Mouse (Mus musculus) limb, embryonic 14.5 days (tissue): Measurements from ENCODE around the gene Prrx1. TPM values are rescaled to one million over a fixed set of nuclear protein-coding genes. Genes with fewer than 3 reads are reported as not detected.

Source experiments
- ATAC-seq: fragments of 200-750 bp; cut with Nextera tagmentation; 2 replicates; pipeline ENCODE4 v1.8.0; 2017; ENCODE audit warnings: low read depth, moderate number of reproducible peaks, moderate TSS enrichment; ENCODE audit not compliant: low FRiP score
- DNase-seq: peaks from one replicate; pipeline ENCODE4 v3.0.0-alpha.2; 2015; ENCODE audit warnings: low spot score
- H3K27ac ChIP-seq: fragments of 300-500 bp; sonication (generic); replicated peaks from 2 replicates; pipeline ENCODE4 v1.5.1; 2014; ENCODE audit warnings: low read depth, mild to moderate bottlenecking, low read length, moderate library complexity, mixed read lengths
- H3K27me3 ChIP-seq: fragments of 300-500 bp; sonication (generic); 2 replicates; pipeline ENCODE4 v1.6.1; 2014; ENCODE audit warnings: low read length, mixed read lengths; ENCODE audit not compliant: control insufficient read depth, insufficient read depth
- H3K36me3 ChIP-seq: fragments of 300-500 bp; sonication (generic); 2 replicates; pipeline ENCODE4 v1.6.1; 2014; ENCODE audit warnings: mild to moderate bottlenecking, low read length, moderate library complexity, mixed read lengths; ENCODE audit not compliant: control insufficient read depth, insufficient read depth
- H3K4me1 ChIP-seq: fragments of 300-500 bp; sonication (generic); 2 replicates; pipeline ENCODE4 v1.6.1; 2014; ENCODE audit warnings: antibody characterized with exemption, low read length, mixed read lengths; ENCODE audit not compliant: control insufficient read depth, insufficient read depth
- H3K4me2 ChIP-seq: fragments of 300-500 bp; sonication (generic); replicated peaks from 2 replicates; pipeline ENCODE4 v1.6.1; 2014; ENCODE audit warnings: low read depth, mild to moderate bottlenecking, low read length, moderate library complexity; ENCODE audit not compliant: severe bottlenecking
- H3K4me3 ChIP-seq: fragments of 300-500 bp; sonication (generic); replicated peaks from 2 replicates; pipeline ENCODE4 v1.5.1; 2014; ENCODE audit warnings: low read length
- H3K9ac ChIP-seq: fragments of 300-500 bp; sonication (generic); 2 replicates; pipeline ENCODE4 v1.6.1; 2014; ENCODE audit warnings: mild to moderate bottlenecking, low read depth, low read length, moderate library complexity; ENCODE audit not compliant: severe bottlenecking
- H3K9me3 ChIP-seq: fragments of 300-500 bp; sonication (generic); 2 replicates; pipeline ENCODE4 v1.6.1; 2016; ENCODE audit warnings: low read length; ENCODE audit not compliant: control insufficient read depth
- POLR2A ChIP-seq: fragments of 200-500 bp; IDR thresholded peaks from 2 replicates; pipeline ENCODE4 v1.8.0; 2012; ENCODE audit warnings: inconsistent platforms, mild to moderate bottlenecking, moderate library complexity, borderline replicate concordance; ENCODE audit not compliant: insufficient read depth, insufficient read length; ENCODE audit errors: extremely low read depth
- WGBS: fragments of 180-500 bp; shearing (Covaris S2); extraction: QIAGEN DNeasy Blood & Tissue Kit; methylation state at CpG from one replicate; pipeline ENCODE4 v1.1.7; 2014; 5-methylcytosine and 5-hydroxymethylcytosine counted together
- polyA plus RNA-seq, 2 experiments: library from polyadenylated mRNA; depleted of rRNA in 1 of 2; stranded (reverse) in 1 of 2; unstranded in 1 of 2; fragments of >200 nt; fragmentation: Nextera tagmentation in 1 of 2; extraction: Ambion mirVana in 1 of 2; gene quantifications; 2 replicates each; pipeline versions ENCODE4 v1.2.1 to v1.2.3; 2012 to 2014

The Prrx1 gene
- polyA plus RNA-seq, 2 experiments = 114 to 122 TPM

- no peak overlapping the region for H3K27ac ChIP-seq
- WGBS = 68% methylated on average over 4 of the region's 4 CpGs
- no peak for TF ChIP-seq POLR2A
- no peak for ATAC-seq
- H3K9ac ChIP-seq = no peak overlapping the region
- H3K27me3 ChIP-seq = no peaks in the 10 kb centered on the region
- no peaks in the 10 kb centered on the region for H3K9me3 ChIP-seq
- DNase-seq = no peak
- peaks cover 83% of the 10 kb centered on the region for H3K36me3 ChIP-seq
- no peak overlapping the region for H3K4me3 ChIP-seq
- H3K4me2 ChIP-seq = no peak overlapping the region
- no peaks in the 10 kb centered on the region for H3K4me1 ChIP-seq
Measured at GRCm38 (mm10) chr1:163252796-163253195, 60.7 kb downstream of the Prrx1 start.

- no peak overlapping the region for H3K27ac ChIP-seq
Measured at GRCm38 (mm10) chr1:163252331-163252730, 61.2 kb downstream of the Prrx1 start.

GRCm38 (mm10) chr1:163251766-163252165 lies 61.7 kb downstream of the Prrx1 start:
- no peak for TF ChIP-seq POLR2A
- H3K27ac ChIP-seq = no peak overlapping the region
- H3K9me3 ChIP-seq = no peaks in the 10 kb centered on the region
- H3K27me3 ChIP-seq = no peaks in the 10 kb centered on the region
- no peak overlapping the region for H3K4me3 ChIP-seq
- peaks cover 77% of the 10 kb centered on the region for H3K36me3 ChIP-seq
- DNase-seq (peak; percentile 77), ATAC-seq (0 out of 2 replicates have a peak, but pooled peaks have one; percentile 50)
- WGBS = 36% methylated on average over 1 of the region's 1 CpGs
- H3K4me1 ChIP-seq = no peaks in the 10 kb centered on the region
- H3K9ac ChIP-seq = no peak overlapping the region
- H3K4me2 ChIP-seq = no peak overlapping the region

More at GRCm38 (mm10) chr1:163252331-163252730, 61.2 kb downstream of the Prrx1 start:
- H3K4me3 ChIP-seq = no peak overlapping the region
- no peak overlapping the region for H3K9ac ChIP-seq
- H3K4me2 ChIP-seq = no peak overlapping the region
- WGBS = 70% methylated on average over 5 of the region's 5 CpGs
- ATAC-seq = no peak
- peaks cover 83% of the 10 kb centered on the region for H3K36me3 ChIP-seq
- TF ChIP-seq POLR2A = no peak
- H3K4me1 ChIP-seq = no peaks in the 10 kb centered on the region
- H3K9me3 ChIP-seq = no peaks in the 10 kb centered on the region
- H3K27me3 ChIP-seq = no peaks in the 10 kb centered on the region
- DNase-seq = peak; percentile 19

- no peak for TF ChIP-seq POLR2A
- Histone ChIP-seq H3K9ac (no peak overlapping the region), H3K4me3 (no peak overlapping the region), H3K36me3 (no peaks in the 10 kb centered on the region), H3K27ac (no peak overlapping the region), H3K4me1 (peaks cover 6% of the 10 kb centered on the region; the same call in 1 of the 2 replicates), H3K27me3 (no peaks in the 10 kb centered on the region), H3K4me2 (no peak overlapping the region), H3K9me3 (no peaks in the 10 kb centered on the region)
- peak; percentile 49 for DNase-seq
- peak; percentile 75 for ATAC-seq
- 18% methylated on average over 4 of the region's 4 CpGs for WGBS
Measured at GRCm38 (mm10) chr1:163238950-163239349, 74.6 kb downstream of the Prrx1 start.

- peaks cover 3% of the 10 kb centered on the region; the same call in 1 of the 2 replicates for H3K9me3 ChIP-seq
- H3K4me3 ChIP-seq = no peak overlapping the region
- WGBS = 64% methylated on average over 3 of the region's 3 CpGs
- no peaks in the 10 kb centered on the region for H3K36me3 ChIP-seq
- H3K4me1 ChIP-seq = no peaks in the 10 kb centered on the region
- no peaks in the 10 kb centered on the region for H3K27me3 ChIP-seq
- no peak overlapping the region for H3K27ac ChIP-seq
- H3K4me2 ChIP-seq = no peak overlapping the region
- ATAC-seq (no peak), DNase-seq (no peak)
- TF ChIP-seq POLR2A = no peak
- H3K9ac ChIP-seq = no peak overlapping the region
Measured at GRCm38 (mm10) chr1:163231230-163231629, 82.3 kb downstream of the Prrx1 start.

- Histone ChIP-seq H3K9me3 (peaks cover 3% of the 10 kb centered on the region; the same call in 1 of the 2 replicates), H3K4me2 (no peak overlapping the region), H3K4me3 (no peak overlapping the region), H3K36me3 (no peaks in the 10 kb centered on the region), H3K27me3 (no peaks in the 10 kb centered on the region), H3K4me1 (no peaks in the 10 kb centered on the region), H3K27ac (no peak overlapping the region), H3K9ac (no peak overlapping the region)
- DNase-seq (no peak), ATAC-seq (no peak)
- no peak for TF ChIP-seq POLR2A
- WGBS = 91% methylated on average over 4 of the region's 4 CpGs
Measured at GRCm38 (mm10) chr1:163226271-163226670, 87.2 kb downstream of the Prrx1 start.
